Mouse (Mus musculus) 3134 (cell line): ENCODE data around the gene Dusp6.

Source experiments
- DNase-seq: peaks from one replicate; pipeline ENCODE4 v3.0.0-alpha.2; 2011; ENCODE audit warnings: low spot score; ENCODE audit not compliant: insufficient read length; ENCODE audit errors: extremely low read depth

The Dusp6 gene

DNA sequence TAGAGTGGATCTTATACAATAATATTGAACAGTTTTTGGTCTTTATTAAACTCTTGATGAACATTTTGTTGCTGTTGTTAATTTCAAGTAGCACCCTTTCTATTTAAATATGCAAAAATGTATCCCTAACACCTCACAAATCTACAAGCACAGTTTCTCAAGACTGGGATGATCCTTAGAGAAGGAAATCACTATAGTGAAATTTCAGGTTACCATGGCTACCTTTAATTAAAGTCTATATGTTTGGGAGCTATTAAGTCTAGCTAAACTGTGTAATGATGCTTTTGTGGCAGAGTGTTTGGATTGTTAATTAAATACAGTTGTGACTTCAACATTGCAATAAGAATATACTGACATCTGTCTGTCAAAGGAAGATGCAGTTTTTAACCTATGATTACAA is 54.0 kb downstream of the Dusp6 start:
- no peak for DNase-seq
